Comparison of ENCODE assay signal across 1 mouse cellular context in the genomic region with DNA sequence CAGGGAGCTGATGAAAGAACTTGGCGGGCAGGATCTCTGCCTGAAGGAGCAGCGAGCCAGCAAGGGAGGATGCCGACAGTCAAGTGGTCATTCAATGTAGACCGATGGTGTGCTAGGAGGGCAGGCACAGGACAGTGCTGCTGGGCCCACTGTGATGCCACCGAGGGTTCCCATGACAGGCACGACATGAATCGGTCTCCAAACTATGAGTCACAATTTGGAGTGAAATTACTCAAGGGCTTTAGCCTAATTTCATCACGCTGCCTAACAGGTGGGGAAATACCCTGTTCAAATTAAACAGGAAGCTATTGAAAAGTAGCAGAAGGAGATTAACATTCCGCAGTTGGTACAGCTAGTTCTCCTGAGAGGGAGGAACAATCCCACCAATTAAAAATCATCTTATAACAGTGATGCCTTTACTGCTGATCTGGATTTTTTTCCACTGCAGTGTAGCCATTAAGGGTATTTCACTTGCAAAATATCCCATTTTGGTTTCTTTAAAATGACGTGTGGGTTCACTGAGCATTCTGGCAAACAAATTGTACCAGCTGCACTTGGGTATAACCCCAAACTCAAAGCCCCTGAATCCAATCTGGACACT.
A peak's percentile ranks its signal among the peaks of the same experiment; 100 is the strongest.
TF ChIP-seq lines count a peak whose summit lies in the region.

No protein-coding gene starts in this region.

TF ChIP-seq in CH12.LX, 34 proteins besides CTCF, POLR2A, EP300 and RAD21 (continued from another document):
- TF ChIP-seq JUN (IDR thresholded peaks at IDR 0.05; ENCODE audit: insufficient read depth, low read depth, low read length) = 0 out of 2 replicates have a peak, but pooled peaks have one; percentile 33
- TF ChIP-seq MAZ (IDR thresholded peaks at IDR 0.05; ENCODE audit: low read depth, low read length) = no peak
- TF ChIP-seq MAFK (IDR thresholded peaks at IDR 0.05; ENCODE audit: insufficient replicate concordance, low read length) = no peak
- TF ChIP-seq MAX (IDR thresholded peaks at IDR 0.05; ENCODE audit: low read length) = no peak
- no peak for TF ChIP-seq RCOR1 (conservative IDR thresholded peaks at IDR 0.05; ENCODE audit: low read depth, low read length)
- TF ChIP-seq ELF1 (IDR thresholded peaks at IDR 0.05; ENCODE audit: low read depth, low read length) = no peak
- TF ChIP-seq ZNF384 (IDR thresholded peaks at IDR 0.05; ENCODE audit: low read depth, low read length) = no peak
- no peak for TF ChIP-seq HCFC1 (IDR thresholded peaks at IDR 0.05; ENCODE audit: low read depth, low read length)
- no peak for TF ChIP-seq KAT2A (IDR thresholded peaks at IDR 0.05; ENCODE audit: insufficient replicate concordance, low read length)
- TF ChIP-seq SIN3A (IDR thresholded peaks at IDR 0.05; ENCODE audit: low read length) = no peak
- no peak for TF ChIP-seq NELFE (IDR thresholded peaks at IDR 0.05; ENCODE audit: low read depth, low read length)
- no peak for TF ChIP-seq ZC3H11A (IDR thresholded peaks at IDR 0.05; ENCODE audit: low read depth, low read length)
- no peak for TF ChIP-seq TBP (conservative IDR thresholded peaks at IDR 0.05; ENCODE audit: low read depth, low read length)
- TF ChIP-seq TCF12 (IDR thresholded peaks at IDR 0.05; ENCODE audit: low read depth, low read length) = no peak
- TF ChIP-seq CHD2 (IDR thresholded peaks at IDR 0.05; ENCODE audit: low read length) = no peak
- no peak for TF ChIP-seq E2F4 (IDR thresholded peaks at IDR 0.05; ENCODE audit: insufficient replicate concordance, low read depth, low read length)
- no peak for TF ChIP-seq POLR2AphosphoS2 (IDR thresholded peaks at IDR 0.05; ENCODE audit: low read depth, low read length)
- TF ChIP-seq UBTF (IDR thresholded peaks at IDR 0.05; ENCODE audit: low read depth, low read length) = no peak
- peak; percentile 65 for TF ChIP-seq BHLHE40 (IDR thresholded peaks at IDR 0.05; ENCODE audit: low read depth, low read length)
- no peak for TF ChIP-seq ZKSCAN1 (IDR thresholded peaks at IDR 0.05; ENCODE audit: borderline replicate concordance, low read depth, low read length)
